Mouse (Mus musculus) lung, postnatal 0 days (tissue): ENCODE results near the gene Celf2.

ENCODE experiments used
- CTCF ChIP-seq: IDR thresholded peaks from 2 replicates; pipeline ENCODE4 v1.5.1; 2016; ENCODE audit warnings: antibody characterized with exemption, mild to moderate bottlenecking
- EP300 ChIP-seq: IDR thresholded peaks from 2 replicates; pipeline ENCODE4 v1.6.1; 2016; ENCODE audit warnings: antibody characterized with exemption, mild to moderate bottlenecking, control low read depth

DNA sequence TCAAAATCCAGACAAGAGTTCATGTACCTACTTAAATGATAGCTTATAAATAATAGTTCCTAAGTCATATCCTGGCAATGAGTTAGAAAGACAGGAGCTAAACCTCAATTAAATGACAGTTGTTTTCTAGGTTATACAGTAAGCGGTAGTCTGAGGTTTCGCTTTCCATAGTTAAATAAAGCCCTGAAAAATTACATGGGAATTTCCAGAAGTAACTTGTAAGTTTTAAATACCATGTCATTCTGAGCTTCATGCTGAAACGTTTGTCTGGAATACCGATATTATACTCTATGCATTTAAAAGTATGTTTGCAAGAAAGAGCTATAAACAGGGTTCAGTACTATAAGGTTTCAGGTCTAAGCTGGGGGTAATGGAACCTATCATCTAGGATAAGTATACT lies 862.3 kb downstream of the Celf2 start:
- no peak for TF ChIP-seq CTCF
- no peak for TF ChIP-seq EP300
